Mouse (Mus musculus) liver, adult 2 months (tissue): ENCODE data around the gene Zkscan16. TPM values are rescaled to one million over a fixed set of nuclear protein-coding genes. Genes with fewer than 3 reads are reported as not detected.

ENCODE experiments used
- DNase-seq: peaks from one replicate; pipeline ENCODE4 v3.0.0-alpha.2; 2011; ENCODE audit warnings: low read depth, low spot score; ENCODE audit errors: extremely low read depth
- H3K27ac ChIP-seq: fragments of 200-500 bp; replicated peaks from 2 replicates; pipeline ENCODE4 v1.5.1; 2012; ENCODE audit warnings: low read depth, mild to moderate bottlenecking, control low read depth, inconsistent platforms, low read length; ENCODE audit not compliant: insufficient read depth
- H3K27me3 ChIP-seq: fragments of 200-500 bp; 2 replicates; pipeline ENCODE4 v1.6.1; 2012; ENCODE audit warnings: mild to moderate bottlenecking, moderate library complexity, low read length, inconsistent platforms; ENCODE audit not compliant: control insufficient read depth, insufficient read depth
- H3K36me3 ChIP-seq: fragments of 200-500 bp; 2 replicates; pipeline ENCODE4 v1.6.1; 2012; ENCODE audit warnings: low read length, inconsistent platforms; ENCODE audit not compliant: control insufficient read depth, insufficient read depth
- H3K4me1 ChIP-seq: fragments of 200-500 bp; 2 replicates; pipeline ENCODE4 v1.6.1; 2011; ENCODE audit warnings: low read length; ENCODE audit not compliant: control insufficient read depth, insufficient read depth
- H3K4me3 ChIP-seq: fragments of 200-500 bp; 2 replicates; pipeline ENCODE4 v1.5.1; 2011; ENCODE audit warnings: low read depth, mild to moderate bottlenecking, control low read depth, low read length, moderate library complexity; ENCODE audit not compliant: insufficient read depth
- H3K79me2 ChIP-seq: fragments of 200-500 bp; 2 replicates; pipeline ENCODE4 v1.6.1; 2012; ENCODE audit warnings: inconsistent platforms, mild to moderate bottlenecking, low read length, moderate library complexity; ENCODE audit not compliant: control insufficient read depth, insufficient read depth
- H3K9ac ChIP-seq: fragments of 200-500 bp; 2 replicates; pipeline ENCODE4 v1.6.1; 2012; ENCODE audit warnings: low read depth, mild to moderate bottlenecking, control low read depth, inconsistent platforms, low read length
- CTCF ChIP-seq: fragments of 200-500 bp; IDR thresholded peaks from 2 replicates; pipeline ENCODE4 v1.5.1; 2011; ENCODE audit warnings: low read depth, low read length, control low read depth
- POLR2A ChIP-seq: fragments of 200-500 bp; IDR thresholded peaks from 2 replicates; pipeline ENCODE4 v1.6.1; 2011; ENCODE audit warnings: low read length, control low read depth; ENCODE audit not compliant: insufficient read depth; ENCODE audit errors: extremely low read depth
- WGBS: fragments of 180-500 bp; shearing (Covaris S2); methylation state at CpG from one replicate; pipeline ENCODE4 v1.1.7; 2018; 5-methylcytosine and 5-hydroxymethylcytosine counted together
- polyA plus RNA-seq: library from polyadenylated mRNA; depleted of rRNA; stranded (reverse); fragments of >200 nt; gene quantifications from 2 replicates; pipeline ENCODE4 v1.2.3, GENCODE M21; 2012
- total RNA-seq: library from RNA; depleted of rRNA; stranded (reverse); fragments of >200 nt; gene quantifications from 2 replicates; pipeline ENCODE4 v1.2.3, GENCODE M21; 2014

Zkscan16 gene
- total and polyA plus RNA-seq, 2 experiments: not detected

DNA sequence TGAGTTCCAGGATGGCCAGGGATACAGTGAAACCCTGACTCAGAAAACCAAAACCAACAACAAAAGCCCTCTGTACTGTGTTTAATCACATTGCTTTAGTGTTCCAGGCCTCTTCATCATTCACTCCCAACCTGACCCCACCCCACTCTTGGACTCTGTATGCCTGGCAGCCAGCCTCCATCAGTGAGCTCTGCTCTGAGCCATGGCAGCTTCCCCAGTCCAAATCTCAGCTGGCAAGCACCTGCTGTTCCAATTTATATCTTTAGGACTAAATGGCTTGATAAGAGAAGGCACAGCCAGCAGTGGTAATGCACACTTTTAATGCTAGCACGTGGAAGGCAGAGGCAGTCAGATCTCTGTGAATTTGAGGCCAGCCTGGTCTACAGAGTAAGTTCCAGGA lies 21.7 kb downstream of the Zkscan16 start:
- no peak overlapping the region for H3K4me3 ChIP-seq
- no peak overlapping the region for H3K9ac ChIP-seq
- no peaks in the 10 kb centered on the region for H3K27me3 ChIP-seq
- no peaks in the 10 kb centered on the region for H3K79me2 ChIP-seq
- DNase-seq: no peak
- H3K4me1 ChIP-seq: no peaks in the 10 kb centered on the region
- no peak for TF ChIP-seq POLR2A
- no peak for TF ChIP-seq CTCF
- no peaks in the 10 kb centered on the region for H3K36me3 ChIP-seq
- WGBS: 90% methylated on average over 1 of the region's 1 CpGs
- no peak overlapping the region for H3K27ac ChIP-seq

GRCm38 (mm10) chr4:58970678-58971077 lies 27.2 kb downstream of the Zkscan16 start:
- H3K27ac ChIP-seq: no peak overlapping the region
- WGBS: 92% methylated on average over 4 of the region's 4 CpGs
- DNase-seq: no peak
- H3K27me3 ChIP-seq: no peaks in the 10 kb centered on the region
- no peaks in the 10 kb centered on the region for H3K4me1 ChIP-seq
- no peaks in the 10 kb centered on the region for H3K79me2 ChIP-seq
- H3K9ac ChIP-seq: no peak overlapping the region
- no peak for TF ChIP-seq CTCF
- TF ChIP-seq POLR2A: no peak
- no peaks in the 10 kb centered on the region for H3K36me3 ChIP-seq
- H3K4me3 ChIP-seq: no peak overlapping the region

GRCm38 (mm10) chr4:58975711-58976110 lies 32.3 kb downstream of the Zkscan16 start:
- Histone ChIP-seq H3K9ac (no peak overlapping the region), H3K4me1 (no peaks in the 10 kb centered on the region), H3K27ac (no peak overlapping the region), H3K4me3 (no peak overlapping the region), H3K36me3 (no peaks in the 10 kb centered on the region; the same call in 1 of the 2 replicates), H3K27me3 (no peaks in the 10 kb centered on the region), H3K79me2 (no peaks in the 10 kb centered on the region)
- TF ChIP-seq POLR2A (no peak), CTCF (no peak)
- DNase-seq: no peak
- WGBS: 90% methylated on average over 5 of the region's 5 CpGs

- Histone ChIP-seq H3K36me3 (no peaks in the 10 kb centered on the region; the same call in 1 of the 2 replicates), H3K9ac (no peak overlapping the region), H3K79me2 (no peaks in the 10 kb centered on the region), H3K4me3 (no peak overlapping the region), H3K4me1 (peaks cover 6% of the 10 kb centered on the region), H3K27me3 (no peaks in the 10 kb centered on the region), H3K27ac (no peak overlapping the region)
- 95% methylated on average over 6 of the region's 6 CpGs for WGBS
- no peak for TF ChIP-seq CTCF
- no peak for TF ChIP-seq POLR2A
- no peak for DNase-seq
Observed at GRCm38 (mm10) chr4:58981421-58981820, 38.0 kb downstream of the Zkscan16 start.

- no peaks in the 10 kb centered on the region; the same call in 1 of the 2 replicates for H3K36me3 ChIP-seq
- no peaks in the 10 kb centered on the region for H3K79me2 ChIP-seq
- no peaks in the 10 kb centered on the region for H3K27me3 ChIP-seq
- no peak for TF ChIP-seq POLR2A
- no peak for TF ChIP-seq CTCF
- H3K4me3 ChIP-seq: no peak overlapping the region
- H3K9ac ChIP-seq: no peak overlapping the region
- WGBS: 92% methylated on average over 8 of the region's 8 CpGs
- H3K4me1 ChIP-seq: peaks cover 6% of the 10 kb centered on the region
- DNase-seq: no peak
- H3K27ac ChIP-seq: no peak overlapping the region
Observed at GRCm38 (mm10) chr4:58982806-58983205, 39.4 kb downstream of the Zkscan16 start.

GRCm38 (mm10) chr4:58985157-58985648 lies 41.8 kb downstream of the Zkscan16 start:
- H3K9ac ChIP-seq: no peak overlapping the region
- TF ChIP-seq CTCF (peak; percentile 70), POLR2A (no peak)
- H3K79me2 ChIP-seq: no peaks in the 10 kb centered on the region
- no peak overlapping the region for H3K4me3 ChIP-seq
- no peaks in the 10 kb centered on the region for H3K36me3 ChIP-seq
- WGBS: 8% methylated on average over 7 of the region's 7 CpGs
- peaks cover 6% of the 10 kb centered on the region for H3K4me1 ChIP-seq
- DNase-seq: peak; percentile 73
- H3K27ac ChIP-seq: no peak overlapping the region
- no peaks in the 10 kb centered on the region for H3K27me3 ChIP-seq
